Mouse (Mus musculus): ENCODE results near the gene Wbp1.

Wbp1 gene

DNA sequence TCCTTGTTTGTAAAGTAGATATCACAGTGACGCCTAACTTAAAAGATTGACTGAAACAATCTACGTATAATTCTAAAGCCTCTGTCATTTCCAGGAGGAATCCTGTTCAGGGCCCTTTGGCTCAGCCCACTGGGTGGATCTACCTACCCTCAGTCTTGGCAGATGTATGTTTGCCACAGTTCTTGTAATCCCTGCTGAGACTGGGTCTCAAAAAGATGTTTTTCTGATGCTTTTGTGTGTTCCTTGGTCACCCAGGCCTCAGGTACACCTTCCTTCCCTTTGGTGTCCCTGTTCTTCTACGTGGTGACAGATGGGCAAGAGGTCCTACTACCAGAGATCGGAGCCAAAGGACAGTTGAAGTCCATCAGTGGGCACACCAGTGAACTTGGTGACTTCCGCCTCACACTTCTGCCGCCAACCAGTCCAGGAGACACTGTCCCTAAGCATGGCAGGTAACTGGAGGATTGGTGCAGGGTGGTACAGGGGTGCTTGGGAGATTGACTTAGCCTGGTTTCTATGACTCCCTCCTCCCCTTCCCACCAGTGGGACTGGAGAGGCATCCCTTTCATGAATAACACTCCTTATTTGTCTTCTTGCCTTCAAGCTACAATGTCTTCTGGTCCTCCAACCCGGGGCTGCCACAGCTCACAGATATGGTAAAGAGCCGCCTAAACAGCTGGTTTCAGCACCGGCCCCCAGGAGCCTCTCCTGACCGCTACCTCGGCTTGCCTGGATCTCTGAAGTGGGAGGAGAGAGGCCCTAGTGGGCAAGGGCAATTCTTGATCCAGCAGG, 4.8 kb downstream of the Wbp1 start:
- no peak for DNase-seq (ENCODE audit: low spot score)

DNA sequence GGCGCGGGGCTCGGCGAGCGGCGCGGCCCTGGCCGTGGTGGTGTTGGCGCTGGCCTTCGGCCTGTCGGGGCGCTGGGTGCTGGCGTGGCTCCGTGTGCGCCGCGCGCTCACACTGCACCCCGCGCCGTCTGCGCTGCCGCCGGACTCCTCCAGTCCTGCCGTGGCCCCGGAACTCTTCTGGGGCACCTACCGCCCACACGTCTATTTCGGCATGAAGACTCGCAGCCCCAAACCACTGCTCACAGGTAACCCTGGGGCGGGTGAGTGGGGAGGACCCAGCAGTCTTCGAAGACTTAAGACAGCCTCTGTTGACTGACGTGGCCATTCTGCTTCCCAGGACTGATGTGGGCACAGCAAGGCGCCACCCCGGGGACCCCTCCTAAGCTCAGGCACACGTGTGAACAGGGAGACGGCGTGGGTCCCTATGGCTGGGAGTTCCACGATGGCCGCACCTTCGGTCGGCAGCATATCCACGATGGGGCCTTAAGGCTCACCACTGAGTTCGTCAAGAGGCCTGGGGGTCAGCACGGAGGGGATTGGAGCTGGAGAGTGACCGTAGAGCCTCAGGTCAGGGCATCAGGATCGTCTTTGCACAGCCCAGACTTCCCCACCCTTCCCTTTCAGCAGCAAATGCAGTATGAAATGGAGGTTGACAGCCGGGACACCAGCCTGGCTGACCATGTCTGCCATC, 5.5 kb downstream of the Wbp1 start:
- DNase-seq (ENCODE audit: low spot score), result no peak

DNA sequence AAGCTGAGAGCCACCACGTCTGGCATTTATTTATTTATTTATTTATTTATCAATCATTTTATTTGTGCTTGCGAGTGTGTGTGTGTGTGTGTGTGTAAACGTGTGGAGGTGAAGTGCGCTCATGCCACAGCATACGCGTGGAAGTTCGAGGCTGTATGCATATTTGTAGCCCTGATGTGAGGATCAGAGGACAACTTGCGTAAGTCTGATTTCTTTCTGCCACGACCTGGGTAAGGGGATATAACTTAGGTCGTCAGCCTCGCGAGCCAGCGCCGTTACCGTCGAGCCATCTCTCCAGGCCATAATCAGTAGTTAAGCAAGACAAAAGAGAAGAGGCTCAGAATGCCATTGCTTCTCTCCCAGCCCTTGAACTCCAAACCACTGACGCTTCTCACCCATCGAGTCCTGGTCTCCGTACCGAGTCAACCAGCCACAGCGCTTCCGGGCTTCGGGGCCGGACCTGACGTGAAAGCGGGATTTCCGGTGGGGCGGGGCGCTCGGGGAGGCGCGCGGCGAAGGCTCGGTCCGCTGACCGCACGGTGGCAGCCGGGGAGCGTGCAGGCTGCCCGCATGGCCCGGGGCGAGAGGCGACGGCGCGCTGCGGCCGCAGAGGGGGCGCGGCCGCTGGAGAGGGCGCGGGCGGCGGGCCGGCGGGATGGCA, 6.2 kb downstream of the Wbp1 start, which contains the start of gene Mogs:
Mogs (plus strand) TSS at position 486 of the 661 bp plus-strand sequence.
- peak; percentile 86 for DNase-seq (ENCODE audit: low spot score)

DNA sequence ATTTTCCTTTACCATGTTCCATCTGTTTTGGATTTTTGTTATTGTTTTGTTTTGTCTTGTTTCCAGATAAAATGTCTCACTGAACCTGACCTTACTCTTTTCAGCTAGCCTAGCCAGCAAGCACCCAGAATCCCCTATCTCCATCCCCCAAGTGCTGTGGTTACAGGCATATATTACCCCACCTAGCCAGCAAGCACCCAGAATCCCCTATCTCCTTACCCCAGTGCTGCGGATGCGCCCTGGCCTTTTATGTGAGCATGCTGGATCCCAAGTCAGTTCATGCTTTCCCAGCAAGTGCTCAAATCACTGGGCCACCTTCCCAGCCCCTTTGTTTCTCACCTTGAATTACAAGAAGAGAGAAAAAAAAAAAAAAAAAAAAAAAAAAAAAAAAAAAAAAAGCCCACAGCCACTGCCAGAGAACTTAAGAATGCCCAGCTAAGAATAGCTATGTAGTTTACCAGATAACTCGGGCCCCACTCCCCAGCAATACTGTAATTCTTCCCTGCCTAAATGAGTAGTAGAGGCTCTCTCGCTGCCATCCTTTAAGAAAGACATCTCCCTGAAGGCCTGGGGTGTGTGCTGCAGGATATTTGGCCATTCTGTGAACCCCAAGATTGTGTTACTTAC, 9.7 kb downstream of the Wbp1 start:
- DNase-seq (ENCODE audit: low spot score), result no peak

DNA sequence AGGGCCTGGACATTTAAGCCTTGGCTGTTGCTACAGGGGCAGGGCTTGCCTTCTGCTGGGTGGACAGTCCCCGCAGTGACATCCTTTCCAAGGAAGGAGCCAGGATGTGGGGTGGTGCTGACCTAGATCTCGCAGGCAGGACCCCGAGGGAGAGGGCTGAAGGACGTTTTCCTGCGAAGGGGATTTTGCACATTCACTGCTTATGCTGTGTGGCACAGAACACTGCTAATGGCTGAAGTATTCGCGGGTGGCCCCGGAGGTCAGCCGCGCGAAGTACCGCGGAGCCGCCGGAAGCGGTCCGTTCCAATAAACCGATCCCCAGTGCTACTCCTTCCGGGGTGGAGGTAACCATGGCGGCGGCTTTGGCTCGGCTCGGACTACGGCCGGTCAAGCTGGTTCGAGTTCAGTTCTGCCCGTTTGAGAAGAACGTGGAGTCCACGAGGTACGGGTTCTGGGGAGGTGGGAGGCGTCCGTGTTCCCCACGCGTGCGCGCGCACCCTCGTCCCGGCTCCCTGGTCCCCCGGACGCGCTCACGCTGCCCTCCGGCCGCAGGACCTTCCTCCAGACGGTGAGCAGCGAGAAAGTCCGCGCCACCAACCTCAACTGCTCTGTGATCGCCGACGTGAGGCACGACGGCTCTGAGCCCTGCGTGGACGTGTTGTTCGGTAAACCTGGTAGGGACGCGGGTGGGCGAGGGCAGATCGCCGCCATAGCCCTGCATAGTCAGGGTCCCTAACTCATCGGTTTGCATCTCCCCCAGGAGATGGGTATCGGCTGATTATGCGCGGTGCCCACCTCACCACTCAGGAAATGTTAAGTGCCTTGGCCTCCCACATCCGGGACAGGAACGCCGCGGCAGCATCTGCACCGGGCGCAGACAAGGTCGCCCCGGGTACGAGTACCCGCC, 12.3 kb downstream of the Wbp1 start, which contains the start of gene Mrpl53:
Mrpl53 (plus strand) TSS at position 279 of the 907 bp plus-strand sequence.
- DNase-seq (ENCODE audit: low spot score), result no peak

DNA sequence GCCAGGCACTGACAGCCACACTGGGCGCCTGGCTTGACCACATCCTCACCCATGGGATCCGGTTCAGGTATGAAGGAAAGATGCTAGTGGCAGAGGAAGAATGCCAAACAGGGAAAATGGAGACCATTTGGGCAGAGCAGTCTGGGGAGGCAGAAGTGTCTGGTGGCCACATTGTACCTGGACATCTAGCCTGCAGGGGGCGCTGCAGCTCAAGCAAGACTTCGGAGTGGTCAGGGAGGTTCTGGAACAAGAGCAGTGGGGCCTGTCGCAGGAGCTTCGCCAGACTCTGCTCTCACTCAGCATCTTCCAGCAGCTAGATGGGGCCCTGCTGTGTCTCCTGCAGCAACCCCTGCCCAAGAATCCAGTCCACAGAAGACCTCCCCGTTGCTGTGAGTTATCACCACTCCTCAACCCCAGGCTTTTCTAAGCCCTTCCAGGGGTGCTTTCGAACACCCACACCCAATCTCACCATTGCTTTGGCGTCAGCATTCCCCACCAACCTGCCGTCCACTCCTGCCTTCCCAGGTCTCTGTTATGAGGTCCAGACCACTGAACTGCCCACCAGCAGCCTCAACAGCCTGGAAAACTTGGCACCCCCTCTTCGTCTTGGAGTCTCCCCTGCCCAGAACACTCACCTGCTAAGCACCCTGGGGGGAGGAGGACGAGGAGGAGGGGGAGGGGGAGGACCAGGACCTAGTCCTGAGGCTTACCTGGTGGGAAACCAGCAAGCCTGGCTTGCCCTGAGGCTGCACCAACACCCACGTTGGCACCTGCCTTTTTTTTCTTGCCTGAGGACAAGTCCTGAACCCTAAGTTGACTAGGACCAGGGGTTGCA, 13.6 kb downstream of the Wbp1 start:
- peak; percentile 83 for DNase-seq (ENCODE audit: low spot score)

DNA sequence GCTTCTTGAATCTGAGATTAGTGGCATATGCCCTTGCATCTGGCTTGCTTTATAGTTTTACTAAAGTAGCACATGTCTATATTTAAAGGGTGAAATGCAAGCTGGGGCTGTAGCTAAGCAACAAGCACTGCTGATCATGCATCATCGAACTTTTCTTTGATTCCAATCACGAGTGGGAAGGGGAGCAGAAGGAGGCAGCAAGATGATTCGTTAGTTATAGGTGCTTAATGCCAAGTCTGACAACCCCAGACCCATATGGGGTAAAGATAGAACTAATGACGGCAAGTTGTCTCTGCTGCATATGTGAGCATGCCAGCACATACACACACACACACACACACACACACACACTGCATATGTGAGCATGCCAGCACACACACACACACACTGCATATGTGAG, 17.2 kb downstream of the Wbp1 start:
- DNase-seq (ENCODE audit: low spot score), result no peak

DNA sequence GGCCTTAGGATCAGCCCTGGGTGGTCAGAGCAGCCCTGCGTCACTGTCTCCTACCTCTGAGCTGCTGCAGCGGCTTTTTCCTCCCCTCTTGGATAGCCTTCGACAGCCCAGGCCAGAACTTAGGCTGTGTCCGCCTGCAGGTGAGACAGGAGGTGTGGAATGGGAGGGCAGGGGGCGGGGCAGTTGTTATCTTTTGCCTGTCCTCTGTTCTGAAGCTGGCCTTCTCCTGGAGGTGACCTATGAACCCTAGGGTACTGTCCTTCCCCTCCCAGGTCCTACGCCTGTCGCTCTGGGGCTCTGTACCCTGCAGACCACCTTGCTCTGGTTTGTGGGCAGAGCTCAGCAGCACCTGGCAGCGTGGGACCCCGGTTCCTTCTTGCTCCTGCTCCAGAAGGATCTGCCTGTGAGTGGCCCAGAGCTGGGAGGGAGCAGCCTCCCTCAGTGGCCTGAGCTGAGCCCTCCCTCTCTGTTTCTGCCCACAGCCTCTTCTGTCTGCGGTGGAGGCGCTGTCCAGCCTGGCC, 18.2 kb downstream of the Wbp1 start:
- DNase-seq (ENCODE audit: low spot score), result no peak

DNA sequence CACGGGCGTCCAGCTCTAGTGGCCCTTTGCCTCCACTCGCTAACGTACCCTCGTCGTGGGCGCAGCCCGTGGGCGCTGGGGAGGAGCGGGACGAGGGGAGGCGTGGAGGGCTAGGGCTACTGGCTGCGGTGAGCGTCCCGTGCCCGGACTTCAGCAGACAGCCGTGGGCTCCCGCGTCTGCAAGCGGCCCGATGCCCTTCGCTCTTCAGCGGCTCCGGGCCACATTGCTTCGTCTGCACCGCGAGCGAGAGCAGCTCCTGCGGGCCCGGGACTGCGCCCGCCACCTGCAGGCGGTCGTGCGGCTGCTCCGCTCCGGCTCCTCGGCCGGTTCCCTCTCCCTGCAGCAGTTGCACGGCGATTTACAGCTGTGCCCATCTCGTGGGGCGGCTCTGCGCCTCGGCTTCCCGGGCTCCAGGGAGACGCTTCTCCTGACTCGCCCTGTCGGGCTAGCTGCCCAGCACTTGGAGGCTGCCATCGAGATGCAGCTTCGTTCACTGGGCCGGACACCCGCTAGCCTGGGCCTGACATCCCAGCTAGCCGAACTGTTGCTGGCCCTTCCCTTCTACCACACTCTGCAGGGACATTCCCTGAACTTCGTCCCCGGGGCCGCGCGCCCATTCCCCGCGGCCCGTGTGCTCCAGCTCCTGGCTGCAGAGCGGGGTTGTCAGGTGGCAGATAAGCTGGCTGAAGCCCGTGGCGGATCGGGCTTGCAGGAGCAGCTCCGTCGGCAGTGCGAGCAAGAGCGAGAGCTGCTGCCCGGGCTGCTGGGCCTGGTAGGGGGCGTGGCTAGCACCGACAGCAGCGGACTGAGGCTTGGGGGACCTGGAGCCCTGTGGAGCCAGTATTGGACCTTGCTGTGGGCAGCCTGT, 19.4 kb downstream of the Wbp1 start:
- DNase-seq (ENCODE audit: low spot score), result peak; percentile 62

DNA sequence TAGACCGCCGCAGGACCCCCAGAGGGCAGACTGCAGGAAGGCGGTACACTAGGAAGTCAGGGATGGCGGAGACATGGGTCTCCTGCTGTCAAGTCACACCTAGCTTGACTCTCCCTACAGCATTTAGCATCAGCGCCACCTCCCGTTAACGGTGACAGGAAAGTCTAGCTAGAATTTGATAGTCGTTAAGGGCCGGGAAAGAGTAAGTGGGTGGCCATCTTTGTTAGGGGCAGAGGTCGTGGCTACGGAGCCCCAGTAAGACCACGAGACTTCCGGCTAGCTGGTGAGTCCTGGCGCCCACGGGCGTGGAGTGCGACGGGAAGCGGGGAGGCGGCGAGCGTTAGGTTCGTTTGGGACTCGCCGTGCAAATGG, 20.1 kb downstream of the Wbp1 start, which contains the start of the genes Ccdc142 and Gm42688:
Ccdc142 (plus strand) TSS at position 286 of the 372 bp plus-strand sequence.
Gm42688 (plus strand) TSS at position 302 of the 372 bp plus-strand sequence.
- DNase-seq (ENCODE audit: low spot score), result peak; percentile 86

DNA sequence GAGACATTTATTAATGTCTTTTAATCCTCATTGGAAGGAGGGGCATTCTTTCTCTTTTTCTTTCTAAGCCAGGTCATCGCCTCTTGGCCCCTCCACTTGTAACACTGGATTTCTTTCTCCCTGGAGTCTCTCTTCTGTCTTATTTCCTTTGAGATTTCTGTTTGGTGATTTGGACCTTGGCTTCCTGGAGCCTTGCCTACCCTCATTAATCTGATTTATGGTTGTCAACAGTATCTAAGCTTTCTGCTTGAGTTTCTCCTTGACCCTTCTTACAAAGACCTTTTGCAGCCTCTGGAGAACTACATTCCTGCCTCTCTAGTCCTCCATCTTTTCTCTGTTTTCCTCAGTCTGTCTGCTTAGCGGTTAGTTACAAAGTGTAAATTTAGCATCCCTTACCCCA, 22.9 kb downstream of the Wbp1 start:
- no peak for DNase-seq (ENCODE audit: low spot score)

DNA sequence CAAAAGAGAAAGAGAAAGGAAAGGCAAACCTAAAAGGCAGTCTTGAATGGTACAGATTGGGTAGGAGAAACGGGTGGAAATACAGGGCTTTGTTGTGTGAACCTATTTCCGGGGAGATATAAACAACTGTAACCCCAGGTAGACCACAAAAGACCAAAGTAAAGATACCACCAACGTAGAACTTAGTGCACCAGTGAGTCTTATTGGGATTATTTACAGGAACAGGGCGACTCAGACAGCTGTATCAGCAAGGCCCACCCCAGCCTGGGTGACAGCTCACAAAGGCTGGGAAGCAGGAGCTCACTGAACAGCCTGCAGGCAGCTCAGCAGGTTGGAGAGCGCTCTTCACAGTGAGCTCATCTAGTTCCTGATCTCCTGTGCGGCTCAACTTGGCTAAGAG, 25.4 kb downstream of the Wbp1 start:
- no peak for DNase-seq (ENCODE audit: low spot score)

DNA sequence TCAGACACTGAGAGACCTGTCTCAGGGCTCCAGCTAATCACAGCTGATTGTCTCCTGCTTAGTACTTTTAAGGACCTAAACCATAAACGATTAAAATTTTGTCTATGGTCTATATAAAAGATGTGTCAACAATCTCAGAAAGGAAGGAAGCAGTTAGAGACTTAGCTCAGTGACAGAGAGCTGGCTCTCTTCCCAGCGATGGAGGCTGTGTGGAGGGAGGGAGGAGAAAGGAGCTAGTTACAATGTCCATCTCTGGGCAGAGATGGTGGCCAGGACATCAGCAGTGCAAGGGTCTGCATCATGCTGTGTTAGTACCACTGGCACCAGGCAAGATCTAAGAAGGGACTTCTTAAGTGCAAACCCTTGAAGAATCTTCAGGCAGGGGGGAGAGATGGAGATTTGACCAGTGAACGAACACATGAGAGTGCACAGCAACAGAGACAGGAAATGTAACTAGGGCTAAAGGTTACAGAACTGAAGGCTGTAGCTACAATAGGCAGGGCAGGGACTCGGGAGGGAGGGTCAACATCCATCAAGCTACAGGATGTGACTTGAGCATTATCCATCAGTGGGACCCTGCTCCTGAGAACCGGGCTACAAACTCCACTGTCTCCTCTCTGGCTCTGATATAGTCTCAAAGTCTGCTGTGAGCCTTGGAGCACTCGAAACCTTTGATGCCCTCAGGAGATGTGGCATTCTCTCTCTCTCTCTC, 28.8 kb downstream of the Wbp1 start:
- no peak for DNase-seq (ENCODE audit: low spot score)

DNA sequence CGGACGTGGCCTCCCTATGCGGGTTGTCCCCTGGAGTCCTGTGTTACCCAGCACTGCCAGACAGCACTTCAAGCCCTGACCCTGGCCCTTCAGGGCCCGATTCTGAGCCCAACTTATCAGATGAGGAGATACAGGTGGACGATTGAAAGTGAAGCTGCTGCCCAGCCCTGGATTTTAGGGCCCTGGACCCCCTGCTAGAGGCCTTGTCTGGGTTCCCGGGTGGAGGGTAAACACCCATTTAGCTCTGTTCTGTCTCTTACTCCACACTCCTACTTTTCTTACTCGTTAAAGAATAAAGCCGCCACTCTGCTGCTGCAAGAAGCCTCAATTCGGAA, 33.5 kb downstream of the Wbp1 start:
- DNase-seq (ENCODE audit: low spot score), result no peak

DNA sequence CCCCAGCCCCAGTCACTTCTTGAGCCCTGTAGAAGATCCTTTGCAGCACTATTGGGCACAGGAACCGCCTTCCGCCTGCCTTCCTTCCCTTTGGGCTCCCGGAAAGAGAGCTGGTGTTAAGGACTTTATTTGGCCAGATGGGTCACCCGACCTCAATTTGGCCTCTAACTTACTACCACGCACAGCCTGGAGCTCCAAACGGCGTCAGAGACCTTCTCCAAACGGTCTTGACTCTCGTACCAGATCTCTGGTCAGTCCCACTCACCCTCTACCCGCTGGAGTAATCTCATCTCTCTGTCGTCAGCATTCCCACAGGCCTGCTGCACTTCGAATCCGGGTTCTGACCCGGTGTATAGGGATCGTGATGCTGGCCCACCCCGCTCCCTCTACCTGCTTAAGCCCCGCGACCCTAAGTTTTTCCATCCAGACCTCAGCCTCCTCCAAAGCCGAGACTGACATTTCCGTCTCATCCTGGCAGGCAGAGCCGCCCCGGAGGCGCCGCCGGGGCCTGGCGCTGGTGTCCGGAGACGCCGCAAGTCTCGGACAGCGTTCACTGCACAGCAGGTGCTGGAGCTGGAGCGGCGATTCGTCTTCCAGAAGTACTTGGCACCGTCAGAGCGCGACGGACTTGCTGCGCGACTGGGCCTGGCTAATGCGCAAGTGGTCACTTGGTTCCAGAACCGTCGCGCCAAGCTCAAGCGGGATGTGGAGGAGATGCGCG, 34.0 kb downstream of the Wbp1 start:
- no peak for DNase-seq (ENCODE audit: low spot score)

DNA sequence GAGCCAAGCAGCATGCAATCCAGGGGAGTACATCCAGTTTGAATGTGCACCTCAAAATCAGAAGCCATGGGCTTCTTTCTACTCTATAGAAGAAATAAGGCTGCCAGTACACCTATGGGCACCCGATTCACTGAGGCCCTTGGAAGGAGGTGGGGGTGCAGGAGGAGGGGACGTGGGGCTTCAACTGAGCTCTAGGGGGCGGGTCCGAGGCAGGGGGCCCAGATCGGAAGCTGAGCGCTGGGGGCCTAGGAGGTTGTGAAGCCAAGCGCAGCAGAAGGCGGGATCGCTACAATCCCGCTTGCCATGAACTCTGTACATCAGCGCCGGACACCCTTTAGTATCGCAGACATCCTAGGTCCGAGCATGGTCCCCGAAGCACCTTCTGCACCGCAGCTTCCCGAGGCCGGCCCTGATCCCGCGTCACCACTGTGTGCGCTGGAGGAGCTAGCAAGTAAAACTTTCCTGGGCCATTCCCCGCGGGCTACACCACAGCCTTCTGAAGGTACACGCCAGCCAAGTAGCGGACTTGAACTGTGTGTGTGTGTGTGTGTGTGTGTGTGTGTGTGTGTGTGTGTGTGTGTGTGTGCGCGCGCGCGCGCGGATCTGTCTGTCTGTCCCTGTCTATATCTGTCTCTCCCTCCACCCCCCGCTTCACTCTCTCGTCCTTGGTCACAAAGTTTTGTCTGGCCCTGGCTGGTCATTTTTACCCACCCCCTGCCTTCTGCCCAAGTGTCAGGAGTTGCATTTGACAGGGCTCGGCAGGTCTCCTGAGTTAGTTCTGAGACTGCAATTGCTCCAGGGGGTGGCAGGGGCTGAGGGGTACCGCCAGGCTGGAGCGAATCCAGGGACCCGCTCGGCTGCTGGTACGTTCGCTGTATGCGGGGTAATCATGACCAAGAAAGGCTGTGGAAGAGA, 35.0 kb downstream of the Wbp1 start, which contains the start of gene Lbx2:
Lbx2 (plus strand) TSS at position 247 of the 915 bp plus-strand sequence.
- DNase-seq (ENCODE audit: low spot score), result no peak

DNA sequence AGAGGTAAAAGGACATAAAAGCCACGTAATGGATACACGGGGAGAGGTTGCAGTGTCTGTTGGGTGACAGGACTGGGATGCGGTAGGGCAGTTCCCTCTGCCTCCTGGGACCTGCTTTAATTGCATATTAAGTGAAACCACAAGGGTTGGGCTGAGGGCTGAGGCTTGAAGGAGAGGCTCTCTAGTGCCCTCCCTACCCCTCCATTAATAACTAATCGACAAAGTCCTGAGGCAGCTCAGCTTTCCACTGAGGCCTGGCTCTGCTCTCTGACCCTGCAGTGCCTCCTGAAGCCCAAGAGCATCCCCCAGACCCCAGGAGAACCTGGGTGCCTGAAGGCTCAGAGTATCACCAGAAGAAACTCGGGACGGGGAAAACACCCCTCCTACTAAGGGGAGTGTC, 36.9 kb downstream of the Wbp1 start:
- DNase-seq (ENCODE audit: low spot score), result no peak
